Mouse (Mus musculus): ENCODE data around the gene Fbxo7.

Fbxo7 gene

DNA sequence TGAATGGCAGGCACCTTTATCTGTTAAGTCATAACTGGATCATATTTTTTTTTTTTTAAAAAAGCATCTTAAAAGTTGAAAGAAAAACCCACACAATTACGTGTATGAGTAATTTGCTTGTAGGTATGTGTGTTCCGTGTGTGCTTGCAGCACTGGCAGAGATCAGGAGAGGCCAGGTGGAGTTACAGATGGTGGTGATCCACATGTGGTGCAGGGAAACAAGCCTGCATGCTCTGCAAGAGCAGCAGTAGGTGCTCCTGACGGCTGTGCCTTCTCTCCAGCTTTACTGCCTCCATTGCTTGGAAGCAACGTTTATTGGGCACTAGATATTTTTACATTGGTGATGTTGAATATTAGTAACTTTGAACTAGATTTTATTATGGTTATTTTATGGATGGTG lies 21.9 kb downstream of the Fbxo7 start:
- CTCF ChIA-PET = no interaction called here

DNA sequence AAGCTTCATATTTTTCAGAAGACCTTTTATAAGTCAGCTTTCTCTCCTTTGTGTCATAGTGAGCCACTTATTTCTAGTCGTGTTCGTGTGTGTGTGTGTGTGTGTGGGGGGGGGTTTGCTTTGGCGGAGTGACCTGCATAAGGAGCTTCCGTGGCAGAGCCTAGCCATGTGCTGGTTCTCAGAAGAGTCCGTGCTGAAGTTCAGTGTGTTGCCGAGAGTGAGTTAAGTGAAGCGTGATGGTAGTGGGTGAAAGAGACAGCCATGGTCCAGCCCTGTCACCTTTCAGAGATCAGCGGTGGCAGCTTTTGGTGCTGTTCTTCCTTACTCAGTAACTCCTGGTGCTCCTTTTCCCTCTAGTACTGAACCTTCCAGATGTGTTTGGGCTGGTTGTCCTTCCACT lies 22.3 kb downstream of the Fbxo7 start:
- CTCF ChIA-PET = no interaction called here

DNA sequence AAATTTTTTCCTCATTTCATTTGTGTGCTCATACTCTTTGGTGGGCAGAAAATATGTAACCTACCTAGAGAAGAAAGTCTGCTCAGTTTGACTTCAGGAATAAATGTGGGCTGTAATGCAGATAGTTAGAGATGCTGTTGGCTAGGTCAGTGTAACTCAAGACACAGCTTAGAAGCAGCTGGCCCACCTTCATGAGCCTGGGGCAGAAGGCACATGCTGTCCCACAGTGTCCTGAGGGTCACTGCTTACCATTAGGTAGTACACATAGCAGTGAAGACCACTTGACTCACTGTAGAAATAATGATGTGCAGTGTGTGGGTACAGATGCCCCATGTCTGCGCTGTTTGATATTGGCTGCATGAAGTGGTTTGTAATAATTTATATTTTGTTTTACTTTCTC lies 24.6 kb downstream of the Fbxo7 start:
- CTCF ChIA-PET = no interaction called here

DNA sequence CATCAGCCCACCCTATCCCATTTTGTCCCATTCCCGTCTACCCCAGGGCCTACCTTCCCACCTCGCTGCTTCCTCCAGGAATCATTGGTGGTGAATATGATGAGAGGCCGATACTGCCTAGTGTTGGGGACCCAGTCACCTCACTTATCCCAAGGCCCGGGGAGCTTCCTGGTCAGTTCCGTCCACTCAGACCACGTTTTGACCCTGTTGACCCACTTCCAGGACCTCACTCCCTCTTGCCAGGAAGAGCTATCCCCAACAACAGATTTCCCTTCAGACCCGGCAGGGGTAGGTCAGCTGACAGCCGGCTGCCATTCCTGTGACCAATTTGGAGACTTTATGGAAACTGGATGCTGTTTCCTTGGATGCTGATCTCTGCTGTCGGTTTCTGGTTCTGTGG lies 26.0 kb downstream of the Fbxo7 start:
- CTCF ChIA-PET = no interaction called here

DNA sequence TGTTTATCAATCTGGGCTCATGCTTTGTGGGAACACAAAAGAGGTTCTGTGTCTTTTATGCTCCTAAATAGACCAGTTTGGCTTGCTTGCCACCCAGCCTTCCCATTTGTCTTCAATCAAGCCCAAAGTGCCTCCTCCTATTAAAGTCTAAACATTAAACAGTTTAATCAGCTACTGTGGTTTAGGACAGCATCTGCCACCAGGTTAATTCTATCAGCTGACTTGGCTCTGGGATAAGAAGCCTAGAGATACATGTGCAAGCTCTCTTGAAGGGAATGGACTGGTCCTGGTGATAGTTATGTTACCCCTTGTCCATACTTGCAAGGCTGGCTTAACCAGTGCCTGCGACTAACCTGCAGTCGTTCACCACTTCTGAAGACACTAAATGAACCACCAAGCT lies 28.8 kb downstream of the Fbxo7 start:
- CTCF ChIA-PET = no interaction called here

DNA sequence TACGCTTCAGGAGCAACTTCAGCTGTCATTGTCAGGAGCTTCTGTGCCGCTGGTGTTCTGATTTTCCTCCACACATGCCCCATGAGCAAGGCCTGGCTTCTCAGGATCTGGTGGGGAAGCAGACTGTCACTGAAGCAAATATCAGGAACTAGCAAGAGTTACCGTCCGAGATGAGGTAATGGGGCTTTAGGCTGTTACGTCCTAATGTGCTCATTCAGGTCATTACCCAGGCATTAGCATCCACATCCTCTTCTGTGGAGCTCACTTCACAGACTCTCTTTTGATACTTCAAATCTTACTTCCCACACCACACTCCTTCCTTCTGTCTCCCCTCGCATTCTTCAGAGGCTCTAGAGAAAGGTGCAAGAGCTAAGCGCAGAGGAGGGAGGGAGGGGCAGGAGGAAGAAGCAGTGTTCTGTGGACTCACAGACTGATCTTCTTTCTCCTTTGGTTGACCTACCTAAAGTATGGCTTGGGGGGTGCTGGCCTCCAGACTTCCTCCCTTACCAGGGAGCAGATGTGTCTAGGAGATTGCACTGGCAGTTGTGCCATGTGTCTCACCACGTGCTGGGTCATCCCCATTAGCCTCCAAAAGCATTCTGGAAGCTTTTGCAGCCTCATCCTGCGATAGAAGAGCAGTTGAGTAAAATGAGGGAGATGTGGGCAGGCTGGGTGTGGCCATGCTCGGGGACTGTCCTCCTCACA lies 31.2 kb downstream of the Fbxo7 start:
- CTCF ChIA-PET = no interaction called here

DNA sequence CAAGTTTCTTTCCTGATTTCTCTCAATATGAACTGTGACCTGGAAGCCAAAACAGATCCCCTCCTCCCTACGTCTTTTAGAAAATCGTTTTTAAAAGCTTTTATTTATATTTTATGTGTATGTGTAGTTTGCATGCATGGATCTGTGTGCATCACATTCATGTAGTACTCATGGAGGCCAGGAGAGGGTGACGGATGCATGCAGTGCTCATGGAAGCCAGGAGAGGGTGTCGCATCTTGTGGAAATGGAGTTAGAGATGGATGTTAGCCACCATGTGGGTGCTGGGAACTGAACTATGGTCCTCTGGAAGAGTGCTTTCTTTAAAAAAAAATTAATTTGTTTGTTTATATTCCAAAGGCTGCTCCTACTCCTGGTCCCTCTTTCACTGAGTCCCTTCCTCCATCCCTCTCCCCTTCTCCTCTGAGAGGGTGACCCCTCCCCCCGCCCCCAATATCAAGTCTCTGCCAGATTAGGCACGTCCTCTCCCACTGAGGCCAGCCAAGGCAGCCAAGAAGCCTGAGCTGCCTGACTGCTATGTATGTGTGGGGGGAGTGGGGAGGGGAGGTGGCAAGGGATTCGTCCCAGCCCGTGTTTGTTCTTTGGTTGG lies 34.6 kb downstream of the Fbxo7 start:
- CTCF ChIA-PET = no interaction called here

DNA sequence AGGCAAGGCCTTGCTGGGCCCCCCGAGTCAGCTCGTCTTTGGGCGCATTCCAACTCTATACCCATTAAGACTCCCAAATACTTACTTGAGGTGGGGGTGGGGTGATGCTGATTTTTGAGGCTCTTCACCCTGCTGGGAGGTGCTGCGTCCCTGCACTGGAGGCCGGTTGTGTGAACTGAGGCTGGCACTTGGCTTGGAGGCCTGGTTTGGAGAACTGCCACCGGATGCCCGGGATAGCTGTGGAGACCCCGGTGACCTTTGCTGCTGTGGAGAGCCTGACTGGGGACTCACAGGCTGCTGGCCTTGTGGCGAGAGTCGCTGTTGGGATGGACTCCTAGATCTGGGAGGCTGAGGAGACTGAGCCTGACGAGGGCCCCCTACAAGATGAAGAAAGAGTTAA lies 35.5 kb downstream of the Fbxo7 start:
- CTCF ChIA-PET = no interaction called here

DNA sequence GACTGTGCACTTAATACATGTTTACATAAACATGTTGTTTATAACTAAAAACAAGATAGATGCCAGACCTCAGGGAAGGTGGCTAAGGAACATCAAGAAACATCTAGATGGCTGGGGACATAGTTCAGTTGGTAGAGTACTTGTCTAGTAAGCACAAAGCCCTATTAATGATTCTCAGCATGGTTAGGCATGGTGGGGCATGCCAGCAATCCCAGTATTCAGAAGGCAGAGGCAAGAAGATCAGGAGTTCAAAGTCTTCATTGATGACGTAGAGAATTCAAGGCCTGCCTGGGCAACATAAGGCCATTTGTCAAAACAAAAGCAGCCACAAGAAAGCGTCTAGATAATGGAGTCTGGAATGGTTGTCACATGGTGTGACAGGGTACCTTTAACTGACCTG lies 35.9 kb downstream of the Fbxo7 start:
- CTCF ChIA-PET = no interaction called here

DNA sequence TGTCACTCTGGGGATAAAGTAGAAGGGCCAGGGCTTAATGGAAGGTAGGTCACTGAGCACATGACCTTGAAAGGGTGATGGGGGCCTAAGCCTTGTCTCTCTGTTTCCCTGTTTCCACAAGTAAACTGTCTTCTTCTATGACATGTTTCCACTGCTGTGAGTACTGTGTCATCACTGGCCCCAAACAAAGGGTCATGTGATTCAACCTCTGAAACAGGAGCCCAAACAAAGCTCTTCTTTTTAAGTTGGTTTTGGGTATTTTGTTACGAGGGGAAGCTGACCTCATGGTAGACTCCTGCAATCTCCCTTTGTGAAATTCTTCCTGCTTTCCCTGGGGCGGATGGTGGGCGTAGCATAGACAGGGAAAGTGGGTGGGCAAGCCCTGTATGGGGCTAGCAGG lies 38.5 kb downstream of the Fbxo7 start:
- CTCF ChIA-PET = interaction anchor here (0.6 kb wide), 1 partner anchor 403 kb away, joined by 3 read pairs; no protein-coding TSS in a partner anchor

DNA sequence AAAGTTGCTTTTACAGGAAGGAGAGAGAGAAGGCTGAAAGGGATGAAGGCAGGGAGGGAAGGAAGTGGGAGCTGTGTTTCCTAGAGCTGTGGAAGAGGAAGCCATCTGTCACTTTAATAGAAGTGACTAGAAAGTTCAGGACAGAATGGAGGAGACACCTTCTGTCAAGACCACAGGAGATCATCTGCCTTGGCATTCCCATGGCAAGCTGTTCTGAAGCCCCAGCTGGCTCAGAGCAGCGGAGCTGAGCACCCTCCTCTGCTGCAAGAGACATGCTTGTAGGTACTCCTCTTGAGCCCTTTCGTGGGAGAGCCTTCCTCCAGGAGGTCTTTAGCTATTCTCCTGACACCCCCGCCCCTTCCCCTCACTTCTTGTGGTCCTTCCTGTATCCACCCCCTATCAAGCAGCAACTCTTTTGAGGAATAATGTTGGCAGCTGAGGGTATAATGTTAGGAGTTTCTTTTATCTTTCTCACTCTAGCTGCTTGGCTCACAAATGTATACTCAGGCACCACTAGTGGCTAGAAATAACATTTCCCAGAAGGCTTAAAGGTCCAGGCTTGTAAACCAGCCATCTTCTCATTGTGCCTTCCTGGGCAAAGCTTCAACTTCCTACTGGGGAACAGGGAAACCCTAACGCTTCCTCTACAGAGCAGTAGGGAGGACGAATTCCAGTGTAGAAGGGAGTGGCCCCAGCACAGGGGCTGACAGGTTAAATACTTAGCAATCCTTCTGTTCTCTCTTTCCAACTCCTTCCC lies 40.7 kb downstream of the Fbxo7 start:
- CTCF ChIA-PET = no interaction called here

DNA sequence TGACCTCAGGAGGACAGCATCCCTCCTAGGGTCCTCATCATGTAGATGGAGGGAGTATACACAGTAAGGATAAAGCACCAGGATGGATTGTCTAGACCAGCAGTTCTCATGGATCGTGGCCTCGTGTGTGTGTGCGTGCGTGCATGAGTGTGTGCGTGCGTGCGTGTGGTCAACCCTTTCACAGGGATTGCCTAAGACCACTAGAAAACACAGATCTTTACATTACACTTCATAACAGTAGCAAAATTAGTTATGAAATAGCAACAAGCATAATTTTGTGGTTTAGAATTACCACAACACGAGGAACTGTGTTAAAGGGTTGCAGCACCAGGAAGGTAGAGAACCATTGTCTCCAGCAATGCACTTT lies 41.2 kb downstream of the Fbxo7 start:
- CTCF ChIA-PET = no interaction called here

DNA sequence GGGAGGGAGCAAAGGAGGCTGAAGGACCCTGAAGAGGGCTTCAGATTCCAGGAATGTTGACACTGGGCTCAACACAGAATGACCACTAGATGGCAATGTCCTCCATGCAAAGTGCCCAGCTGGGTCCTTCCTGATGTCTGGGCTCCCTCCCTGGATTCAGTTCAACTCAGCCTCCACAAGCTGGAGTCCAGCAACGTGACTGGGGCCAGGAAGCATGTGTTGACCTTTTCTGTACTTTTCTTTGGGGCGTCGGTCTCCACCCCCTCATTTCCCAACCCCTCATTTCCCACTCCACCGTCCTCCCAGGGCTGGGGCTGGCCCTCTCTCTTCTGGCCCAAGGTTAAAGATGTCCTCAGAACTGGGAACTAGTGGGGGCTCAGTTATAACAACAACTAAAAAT lies 43.2 kb downstream of the Fbxo7 start:
- CTCF ChIA-PET = no interaction called here

DNA sequence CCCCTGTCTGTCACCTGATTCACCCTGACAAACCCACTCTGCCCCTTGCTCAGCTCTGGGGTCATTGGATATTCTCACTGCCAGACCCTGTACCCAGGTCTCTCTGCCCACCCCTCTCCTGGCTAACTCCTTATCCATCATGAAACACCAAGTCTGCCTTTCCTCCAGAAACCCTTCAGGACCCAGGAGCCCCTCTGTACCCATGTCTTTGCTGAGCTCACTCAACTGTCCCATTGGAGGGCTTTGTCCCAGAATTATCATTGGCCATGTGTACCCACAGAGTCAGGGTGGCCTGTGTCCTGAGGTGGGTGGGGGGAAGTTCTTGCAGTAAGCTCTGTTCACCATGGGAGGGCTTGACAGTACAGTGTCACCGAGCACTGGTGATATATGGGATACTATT lies 43.9 kb downstream of the Fbxo7 start:
- CTCF ChIA-PET = no interaction called here

DNA sequence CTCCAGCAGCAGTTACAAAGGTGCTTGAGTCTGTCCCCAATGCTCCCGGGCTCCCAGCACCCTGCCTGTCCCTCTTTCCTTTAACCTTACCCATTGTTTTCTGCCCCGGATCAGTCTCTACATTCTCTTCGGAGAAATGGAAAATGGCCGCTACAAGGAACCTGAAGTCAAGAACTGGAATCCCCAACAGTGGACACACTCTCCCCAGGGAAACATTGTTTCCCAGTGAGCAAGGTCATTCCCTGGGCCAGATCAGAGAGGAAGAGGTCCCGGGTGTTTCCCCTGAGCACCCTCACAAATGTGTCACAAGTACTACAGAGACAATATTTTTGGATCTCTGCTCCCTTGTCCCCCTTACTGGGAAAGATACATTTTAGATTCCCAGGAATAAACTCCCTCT lies 44.9 kb downstream of the Fbxo7 start:
- CTCF ChIA-PET = no interaction called here

DNA sequence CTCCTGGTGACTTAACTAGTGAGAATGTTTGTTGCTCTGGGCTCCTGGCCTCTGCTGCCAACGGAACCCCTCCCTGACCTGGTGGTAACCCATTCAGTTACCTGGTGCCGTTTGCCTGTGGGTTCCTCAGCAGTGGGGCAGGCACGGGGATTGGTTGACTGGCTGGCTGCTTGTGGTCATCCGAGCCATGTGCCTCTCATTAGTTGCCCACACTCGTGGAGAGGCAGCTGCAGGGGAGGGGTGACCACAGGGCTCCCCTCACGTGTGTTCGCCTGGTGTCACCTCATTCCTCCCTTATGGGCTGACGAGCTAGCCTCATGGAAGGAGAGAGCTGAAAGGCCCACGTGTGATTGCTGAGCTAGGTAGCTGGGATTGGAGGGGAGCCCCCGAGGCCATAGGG lies 46.1 kb downstream of the Fbxo7 start:
- CTCF ChIA-PET = no interaction called here

DNA sequence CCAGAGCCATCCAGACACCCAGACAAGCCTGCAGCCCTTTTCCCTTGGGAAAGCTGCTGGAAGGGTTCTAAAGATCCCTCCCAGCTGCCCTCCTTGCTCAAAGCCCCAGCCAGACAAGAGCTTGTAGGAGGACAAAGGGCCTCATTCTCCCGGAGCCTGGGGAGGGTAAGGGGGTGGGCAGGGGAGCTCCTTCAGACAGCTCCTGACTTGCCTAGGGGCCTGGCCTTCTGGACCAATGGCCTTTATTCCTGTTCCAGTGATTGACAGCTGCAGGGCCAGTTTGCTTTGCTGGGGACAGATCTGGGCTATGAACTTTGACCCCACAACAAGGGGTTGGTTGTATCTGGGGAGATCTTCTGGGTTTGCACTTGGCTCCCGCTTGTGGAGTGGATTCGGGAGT lies 47.6 kb downstream of the Fbxo7 start:
- CTCF ChIA-PET = no interaction called here

DNA sequence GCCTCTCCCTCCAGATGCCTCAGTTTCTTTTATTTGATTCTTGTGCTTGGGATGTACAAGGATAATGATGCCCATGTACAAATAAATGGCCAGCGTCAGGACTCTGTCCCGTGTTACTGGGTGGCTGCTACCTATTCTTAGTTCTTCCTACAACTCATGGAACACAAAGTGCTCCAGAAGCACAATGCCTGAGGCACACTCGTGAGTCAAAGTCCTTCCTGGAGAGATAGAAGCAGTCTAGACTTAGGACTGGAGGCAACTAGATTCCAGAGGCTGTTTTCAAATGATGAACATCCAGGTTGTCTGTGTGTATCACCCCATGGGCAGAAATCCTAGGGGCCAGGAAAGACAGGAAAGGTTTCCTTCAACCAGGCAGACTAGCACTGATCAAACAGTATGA lies 49.0 kb downstream of the Fbxo7 start:
- CTCF ChIA-PET = no interaction called here

DNA sequence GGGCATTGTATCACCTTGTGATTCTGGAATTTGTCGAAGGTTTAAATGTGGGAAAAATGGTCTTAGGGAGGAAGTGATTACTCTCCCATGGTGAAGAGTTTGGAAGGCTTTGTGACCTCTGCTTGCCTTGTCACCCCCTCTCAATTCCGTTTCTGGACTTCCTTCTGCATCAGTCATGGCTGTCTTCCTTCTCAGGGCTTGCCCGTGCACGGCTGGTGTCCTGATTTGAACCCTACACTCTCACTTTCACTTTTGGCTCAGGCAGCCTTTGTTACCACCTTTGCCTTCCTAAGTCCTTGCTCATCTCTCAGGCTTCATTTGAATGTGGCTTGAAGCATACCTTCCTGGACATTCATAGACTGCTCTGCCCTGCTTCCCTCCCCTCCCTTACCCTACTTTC lies 52.4 kb downstream of the Fbxo7 start:
- CTCF ChIA-PET = no interaction called here

DNA sequence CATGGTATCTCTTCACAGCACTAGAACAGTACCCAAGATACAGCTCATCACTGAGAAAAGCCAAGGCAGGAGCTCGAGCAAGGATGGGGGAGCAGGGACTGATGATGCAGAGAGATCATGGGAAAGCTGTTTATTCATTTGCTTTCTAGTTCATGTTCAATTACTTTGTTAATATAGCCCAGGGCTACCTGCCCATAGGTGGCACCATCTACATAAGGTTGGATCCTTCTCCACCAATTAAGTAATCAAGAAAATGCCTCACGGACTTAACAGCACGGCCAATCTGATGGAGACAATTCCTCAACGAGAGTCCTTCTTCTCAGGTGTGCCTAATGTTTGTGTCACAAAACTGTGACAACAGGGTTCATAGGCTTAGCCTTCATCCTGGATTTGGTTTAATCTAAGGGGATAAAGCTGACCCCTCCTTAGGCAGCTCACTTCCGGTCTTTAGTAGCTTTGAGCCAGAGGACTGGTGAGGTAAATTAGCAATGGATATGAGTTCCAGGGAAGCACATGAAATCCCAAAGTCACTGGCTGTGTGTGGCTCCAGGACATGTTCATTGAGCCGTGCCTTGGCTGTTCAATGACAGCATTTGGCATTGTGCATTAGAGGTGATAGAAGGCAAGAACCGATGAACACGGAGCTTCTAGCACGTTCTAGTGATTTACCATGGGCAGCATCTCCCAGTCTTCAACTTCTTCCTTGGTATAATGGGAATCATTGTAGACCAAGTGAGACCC lies 53.4 kb downstream of the Fbxo7 start:
- CTCF ChIA-PET = no interaction called here

DNA sequence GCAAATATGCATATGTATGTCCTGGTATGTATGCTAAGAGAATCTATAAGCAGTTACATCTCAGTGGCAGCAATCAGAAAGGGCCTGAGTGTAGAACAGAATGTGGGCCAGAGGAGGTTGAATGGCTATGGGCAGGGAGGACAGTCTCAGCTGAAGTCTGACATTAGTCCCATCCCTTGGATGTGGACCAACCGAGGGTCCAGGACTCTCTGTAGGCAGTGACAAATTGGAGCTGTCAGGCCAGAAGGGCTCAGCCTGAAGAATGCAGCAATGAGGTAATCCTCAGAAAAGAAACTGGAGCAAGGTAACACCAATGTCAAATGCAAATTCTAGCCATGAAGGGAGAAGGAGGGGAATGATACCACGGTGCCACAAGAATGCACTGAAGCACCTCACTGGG lies 55.5 kb downstream of the Fbxo7 start:
- CTCF ChIA-PET = no interaction called here

DNA sequence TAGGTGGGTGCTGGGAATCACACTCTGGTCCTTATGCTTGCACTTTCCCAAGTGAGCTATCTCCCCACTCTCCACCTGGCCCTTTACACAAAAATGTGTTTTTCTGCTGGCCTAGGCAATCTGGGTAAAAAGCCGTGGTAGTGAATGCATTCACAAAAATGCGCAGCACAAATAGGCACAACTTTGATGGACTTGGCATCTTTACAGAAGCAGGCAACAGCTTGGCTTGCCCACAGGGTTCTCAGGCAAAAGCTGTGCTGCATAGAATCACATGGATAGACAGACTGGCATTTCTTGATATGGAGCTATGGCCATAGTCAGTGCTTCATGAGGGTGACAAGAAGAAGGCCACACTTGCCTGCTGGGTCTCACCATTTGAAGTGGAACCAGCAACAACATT lies 57.0 kb downstream of the Fbxo7 start:
- CTCF ChIA-PET = interaction anchor here (0.6 kb wide), 1 partner anchor 88 kb away, joined by 3 read pairs; no protein-coding TSS in a partner anchor

DNA sequence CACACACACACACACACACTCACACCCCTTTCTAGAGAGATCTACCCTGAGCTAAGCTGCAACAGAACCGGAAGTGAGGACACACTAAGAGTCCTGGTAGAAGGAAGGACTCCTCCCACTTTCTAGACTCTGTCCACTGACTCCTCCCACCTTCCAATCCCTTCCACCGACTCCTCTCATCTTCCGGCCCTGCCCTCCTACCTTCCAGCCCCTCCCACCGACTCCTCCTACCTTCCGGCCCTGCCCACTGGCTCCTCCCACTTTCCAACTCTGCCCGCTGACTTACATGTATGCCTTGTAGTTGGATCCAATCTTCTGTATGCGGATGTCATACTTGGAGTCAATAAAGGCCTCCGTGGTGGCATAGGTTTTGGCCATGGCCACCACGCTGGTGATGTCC lies 58.1 kb downstream of the Fbxo7 start:
- CTCF ChIA-PET = no interaction called here
